Comparison of ENCODE assay signal across 12 mouse cellular contexts in the genomic region with DNA sequence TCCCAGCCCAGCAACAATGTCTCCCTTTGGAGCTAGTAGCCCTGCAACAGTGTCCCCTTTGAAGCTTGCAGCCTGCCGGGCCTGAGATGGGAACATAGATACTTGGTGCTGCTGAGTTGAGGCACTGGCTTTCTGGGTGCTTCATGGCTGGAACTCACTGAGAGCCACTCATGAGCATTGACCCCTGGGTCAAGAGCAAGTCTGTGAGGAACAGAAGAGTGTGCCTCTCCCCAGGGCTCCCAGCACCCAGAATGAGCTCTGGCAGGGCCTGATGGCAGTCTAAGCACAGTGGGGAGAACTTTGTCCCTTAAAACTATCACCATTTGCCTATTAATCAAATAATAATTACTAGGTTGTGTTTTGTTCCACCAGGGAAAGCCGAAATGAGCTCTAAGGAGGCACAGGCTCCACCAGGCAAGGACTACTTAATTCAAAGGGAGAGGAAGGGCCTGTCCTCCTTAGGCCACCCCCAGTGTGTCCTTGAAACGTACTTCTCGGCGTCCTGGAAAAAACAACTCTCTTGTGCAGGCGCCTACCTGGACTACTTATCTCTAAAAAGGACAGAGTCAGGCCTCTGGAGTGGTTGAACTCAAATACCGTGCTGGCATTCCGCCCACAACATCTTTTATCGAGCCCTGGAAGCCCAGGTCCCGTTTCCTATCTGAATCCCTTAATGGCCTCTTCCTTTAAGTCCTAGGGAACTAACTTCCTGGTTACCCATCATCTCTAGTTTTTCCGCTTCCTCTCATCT. TPM values are rescaled to one million over a fixed set of nuclear protein-coding genes. Genes with fewer than 3 reads are reported as not detected.
DNase-seq lines count a peak whose midpoint lies in the region; ATAC-seq lines count a peak whose summit lies in the region.
"Had no signal": no experiment of that assay in that cellular context is flagged by ENCODE, and none has a peak within 500 bp of the region (broad histone marks: within the 10 kb centered on the region; RNA-seq: fewer than 3 reads in every experiment).

No protein-coding gene starts in this region.

- no peak for DNase-seq in hindbrain, embryonic 14.5 days (ENCODE audit: low spot score)
- DNase-seq in hindbrain, embryonic 11.5 days (ENCODE audit: low spot score) = no peak
- DNase-seq in kidney, adult 9 months = peak; percentile 68
- DNase-seq in lung, postnatal 36 days = peak; percentile 80
- no peak for DNase-seq in forebrain, embryonic 11.5 days (ENCODE audit: low spot score)
- DNase-seq in B cell, adult 2 months = no peak
- DNase-seq: adrenal gland, adult 2 months; cerebellum, adult 18-20 months; left cerebral cortex, postnatal 4 days had no signal

- peaks cover 33% of the 10 kb centered on the region for H3K4me1 ChIP-seq in hindbrain, embryonic 14.5 days (replicated peaks; ENCODE audit: control insufficient read depth, insufficient read depth, low read length)
- H3K4me1 ChIP-seq in hindbrain, embryonic 11.5 days (replicated peaks; ENCODE audit: control insufficient read depth, insufficient read depth, low read length) = peaks cover 4% of the 10 kb centered on the region
- peaks cover 49% of the 10 kb centered on the region for H3K4me1 ChIP-seq in heart, embryonic 16.5 days (ENCODE audit: control insufficient read depth, insufficient read depth, low read length)
- peaks cover 16% of the 10 kb centered on the region; the same call in 1 of the 2 replicates for H3K4me1 ChIP-seq in forebrain, embryonic 11.5 days (replicated peaks; ENCODE audit: control insufficient read depth, insufficient read depth, low read length)

- H3K4me3 ChIP-seq in hindbrain, embryonic 14.5 days (replicated peaks; ENCODE audit: low read length) = no peak overlapping the region
- H3K4me3 ChIP-seq in hindbrain, embryonic 11.5 days (ENCODE audit: low read depth, low read length) = no peak overlapping the region
- no peak overlapping the region for H3K4me3 ChIP-seq in heart, embryonic 16.5 days (ENCODE audit: low read length)
- H3K4me3 ChIP-seq in forebrain, embryonic 11.5 days (ENCODE audit: low read depth, low read length) = no peak overlapping the region
- H3K4me3 ChIP-seq: megakaryocyte, embryonic 14.5 days had no signal

- H3K27ac ChIP-seq in hindbrain, embryonic 14.5 days = peak overlapping the region; percentile 40; the same call in 1 of the 2 replicates
- H3K27ac ChIP-seq in hindbrain, embryonic 11.5 days (ENCODE audit: low read depth, low read length) = no peak overlapping the region
- H3K27ac ChIP-seq in heart, embryonic 16.5 days (ENCODE audit: low read length) = peak overlapping the region; percentile 14; the same call in 1 of the 2 replicates
- H3K27ac ChIP-seq in forebrain, embryonic 11.5 days (ENCODE audit: low read depth, low read length) = no peak overlapping the region

- H3K9ac ChIP-seq in hindbrain, embryonic 14.5 days = no peak overlapping the region
- no peak overlapping the region for H3K9ac ChIP-seq in hindbrain, embryonic 11.5 days (ENCODE audit: low read depth, low read length)
- no peak overlapping the region for H3K9ac ChIP-seq in heart, embryonic 16.5 days (ENCODE audit: low read length)
- H3K9ac ChIP-seq in forebrain, embryonic 11.5 days (ENCODE audit: low read length) = no peak overlapping the region

- no peaks in the 10 kb centered on the region for H3K27me3 ChIP-seq in hindbrain, embryonic 14.5 days (ENCODE audit: control insufficient read depth, insufficient read depth, low read length)
- H3K27me3 ChIP-seq in hindbrain, embryonic 11.5 days (ENCODE audit: control insufficient read depth, insufficient read depth, low read length) = no peaks in the 10 kb centered on the region
- H3K27me3 ChIP-seq in heart, embryonic 16.5 days (ENCODE audit: control insufficient read depth, insufficient read depth, low read length) = no peaks in the 10 kb centered on the region; the same call in 1 of the 2 replicates
- H3K27me3 ChIP-seq in forebrain, embryonic 11.5 days (ENCODE audit: control insufficient read depth, insufficient read depth, low read length) = no peaks in the 10 kb centered on the region
- H3K27me3 ChIP-seq: megakaryocyte, embryonic 14.5 days had no signal

- 86% methylated on average over 11 of the region's 11 CpGs for WGBS in hindbrain, embryonic 14.5 days
- 89% methylated on average over 11 of the region's 11 CpGs for WGBS in hindbrain, embryonic 11.5 days
- 44% methylated on average over 11 of the region's 11 CpGs for WGBS in heart, embryonic 16.5 days
- WGBS in forebrain, embryonic 11.5 days = 85% methylated on average over 11 of the region's 11 CpGs

- no peaks in the 10 kb centered on the region for H3K36me3 ChIP-seq in hindbrain, embryonic 14.5 days (replicated peaks; ENCODE audit: control insufficient read depth, insufficient read depth)
- H3K36me3 ChIP-seq in hindbrain, embryonic 11.5 days (ENCODE audit: control insufficient read depth, insufficient read depth, low read length) = no peaks in the 10 kb centered on the region
- no peaks in the 10 kb centered on the region for H3K36me3 ChIP-seq in heart, embryonic 16.5 days (ENCODE audit: control insufficient read depth, insufficient read depth)
- no peaks in the 10 kb centered on the region for H3K36me3 ChIP-seq in forebrain, embryonic 11.5 days (ENCODE audit: control insufficient read depth, insufficient read depth, low read length)
- H3K36me3 ChIP-seq: G1E had no signal

- H3K4me2 ChIP-seq in hindbrain, embryonic 14.5 days (replicated peaks) = no peak overlapping the region
- no peak overlapping the region for H3K4me2 ChIP-seq in hindbrain, embryonic 11.5 days (replicated peaks; ENCODE audit: low read depth, low read length)
- H3K4me2 ChIP-seq in heart, embryonic 16.5 days (ENCODE audit: low read depth, low read length) = no peak overlapping the region
- H3K4me2 ChIP-seq in forebrain, embryonic 11.5 days (ENCODE audit: low read depth, low read length, severe bottlenecking) = no peak overlapping the region

- no peak for ATAC-seq in hindbrain, embryonic 14.5 days (ENCODE audit: low FRiP score)
- ATAC-seq in hindbrain, embryonic 11.5 days (ENCODE audit: low FRiP score) = no peak
- no peak for ATAC-seq in heart, embryonic 16.5 days (replicated peaks; ENCODE audit: extremely low read depth, insufficient read depth, low FRiP score)
- ATAC-seq in forebrain, embryonic 11.5 days (replicated peaks; ENCODE audit: low FRiP score) = no peak

- H3K9me3 ChIP-seq in hindbrain, embryonic 14.5 days (ENCODE audit: control insufficient read depth, low read length) = no peaks in the 10 kb centered on the region
- H3K9me3 ChIP-seq in hindbrain, embryonic 11.5 days (ENCODE audit: control insufficient read depth, low read length) = no peaks in the 10 kb centered on the region
- no peaks in the 10 kb centered on the region for H3K9me3 ChIP-seq in heart, embryonic 16.5 days (replicated peaks; ENCODE audit: control insufficient read depth, low read length)
- no peaks in the 10 kb centered on the region for H3K9me3 ChIP-seq in forebrain, embryonic 11.5 days (ENCODE audit: control insufficient read depth, low read length)
- H3K9me3 ChIP-seq: megakaryocyte, embryonic 14.5 days had no signal

RNA-seq across cellular contexts. Expression of a gene that starts 52.1 kb away (rescaled TPM):
- polyA plus RNA-seq in hindbrain, embryonic 14.5 days (2014; fragmentation: Nextera tagmentation; extraction: Ambion mirVana) = 125 and 133 TPM in 2 replicates
- polyA plus RNA-seq in hindbrain, embryonic 11.5 days (2014; fragmentation: Nextera tagmentation; extraction: Ambion mirVana) = 46.3 and 48.0 TPM in 2 replicates
- polyA plus RNA-seq in heart, embryonic 16.5 days (2015; fragmentation: Nextera tagmentation; extraction: Ambion mirVana) = 32.7 and 33.4 TPM in 2 replicates
- 41.9 and 45.7 TPM in 2 replicates for polyA plus RNA-seq in forebrain, embryonic 11.5 days (2014; fragmentation: Nextera tagmentation; extraction: Ambion mirVana)
- polyA plus RNA-seq: G1E had no signal

Comparison
In these comparisons a context has a peak if more than half of its experiments do, and no peak if none do; other contexts are left out.
1. H3K27ac ChIP-seq: peak in hindbrain, embryonic 14.5 days (single experiment) and heart, embryonic 16.5 days (single experiment); none in hindbrain, embryonic 11.5 days (single experiment) and forebrain, embryonic 11.5 days (single experiment).
2. DNase-seq: peak in kidney, adult 9 months (single experiment) and lung, postnatal 36 days (single experiment); none in hindbrain, embryonic 14.5 days (single experiment), hindbrain, embryonic 11.5 days (single experiment), forebrain, embryonic 11.5 days (single experiment) and B cell, adult 2 months (0 of 2).